Mouse (Mus musculus) thymus, postnatal 14 days (tissue): ENCODE measurements around the gene Gm49369.
"Not testable (repeated sequence)": the region's sequence is repeated elsewhere in the genome, so short reads cannot be mapped to it uniquely, and the experiment has no call there.

Experiments
- DNase-seq: peaks from one replicate; pipeline ENCODE4 v3.0.0; 2021

The Gm49369 gene

GRCm38 (mm10) chr7:142370937-142371336 is 11.5 kb downstream of the Gm49369 start:
- no peak for DNase-seq

DNA sequence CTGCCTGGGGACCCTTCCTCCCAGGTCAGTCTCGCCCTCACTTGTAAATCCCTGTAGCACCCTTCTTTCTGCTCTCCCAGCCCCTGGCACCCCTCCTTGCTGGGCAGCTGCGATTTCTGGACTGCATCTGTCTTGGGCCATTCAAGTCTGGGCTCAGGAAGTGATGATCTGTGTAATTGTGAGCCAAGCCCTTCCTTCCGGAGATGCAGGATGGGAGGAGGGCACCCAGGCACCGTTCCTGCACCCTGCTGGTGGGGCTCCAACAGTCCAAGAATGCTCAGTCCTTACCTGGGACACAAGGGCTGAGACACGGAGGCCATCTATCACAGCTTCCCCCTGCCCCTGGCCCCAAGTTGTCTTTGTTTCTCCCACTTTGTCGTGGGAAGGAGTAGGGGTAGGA is 12.6 kb downstream of the Gm49369 start:
- DNase-seq: no peak

GRCm38 (mm10) chr7:142368856-142369255 is 13.6 kb downstream of the Gm49369 start:
- DNase-seq: no peak

- DNase-seq: no peak
These were observed 19.4 kb downstream of the Gm49369 start for GRCm38 (mm10) chr7:142363107-142363506.

- no peak for DNase-seq
These were observed 21.7 kb downstream of the Gm49369 start for GRCm38 (mm10) chr7:142360743-142361142.

GRCm38 (mm10) chr7:142359129-142359528 is 23.3 kb downstream of the Gm49369 start:
- DNase-seq: no peak

DNA sequence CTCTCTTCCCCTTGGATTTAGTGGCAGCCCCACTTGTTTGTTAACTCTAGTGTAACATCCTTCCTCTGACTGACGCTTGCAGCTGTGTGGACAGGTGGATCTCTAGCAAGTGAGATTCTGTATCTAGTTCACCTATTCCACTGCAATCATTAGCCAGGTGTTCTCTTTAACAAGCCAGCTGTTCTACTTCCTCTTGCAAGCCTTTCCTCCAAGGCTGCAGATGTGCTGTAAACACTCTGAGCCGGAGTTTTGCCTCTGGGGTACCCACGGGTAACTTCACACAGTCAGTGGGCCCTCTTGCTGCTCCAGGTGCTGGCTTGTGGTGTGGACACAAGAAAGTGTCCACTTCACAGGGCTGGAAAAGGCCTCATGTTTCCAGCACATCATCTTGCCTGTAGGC is 24.9 kb downstream of the Gm49369 start:
- DNase-seq: peak; percentile 42

- DNase-seq: peak; percentile 39
These were observed 27.7 kb downstream of the Gm49369 start for GRCm38 (mm10) chr7:142354661-142355233.

GRCm38 (mm10) chr7:142353854-142354253 is 28.6 kb downstream of the Gm49369 start:
- peak; percentile 84 for DNase-seq

- DNase-seq: no peak
These were observed 30.9 kb downstream of the Gm49369 start for GRCm38 (mm10) chr7:142351569-142351968.

DNA sequence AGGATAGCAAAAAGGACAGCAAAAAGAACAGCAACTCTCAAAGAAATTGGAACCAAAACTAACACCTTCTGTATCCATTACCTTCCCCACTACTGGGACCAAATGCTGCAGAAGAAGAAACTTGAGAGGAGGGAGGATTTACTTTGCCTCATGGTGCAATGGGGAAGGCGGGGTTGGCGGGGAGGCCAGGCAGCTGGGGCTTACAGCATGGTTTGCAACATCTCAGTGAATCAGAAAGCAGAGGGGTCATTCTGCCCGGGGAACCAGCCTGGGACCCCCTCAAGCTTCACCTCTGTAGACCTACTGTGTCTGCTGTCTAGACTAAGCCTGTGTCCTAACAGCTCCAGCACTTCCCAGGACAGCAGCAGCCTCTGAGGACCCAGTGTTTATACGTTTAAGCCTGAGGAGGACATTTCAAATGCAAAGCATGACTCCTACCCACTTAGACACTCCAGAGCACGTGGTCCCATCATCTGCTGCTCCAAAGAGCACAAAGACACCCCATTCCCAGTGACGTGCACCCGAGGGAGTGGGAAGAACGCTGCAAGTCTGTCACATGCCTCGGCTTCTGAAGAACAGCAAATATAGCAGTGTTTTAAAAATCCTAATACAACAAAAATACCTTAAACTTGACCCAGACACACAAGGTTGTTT is 33.0 kb downstream of the Gm49369 start:
- peak; percentile 47 for DNase-seq

DNA sequence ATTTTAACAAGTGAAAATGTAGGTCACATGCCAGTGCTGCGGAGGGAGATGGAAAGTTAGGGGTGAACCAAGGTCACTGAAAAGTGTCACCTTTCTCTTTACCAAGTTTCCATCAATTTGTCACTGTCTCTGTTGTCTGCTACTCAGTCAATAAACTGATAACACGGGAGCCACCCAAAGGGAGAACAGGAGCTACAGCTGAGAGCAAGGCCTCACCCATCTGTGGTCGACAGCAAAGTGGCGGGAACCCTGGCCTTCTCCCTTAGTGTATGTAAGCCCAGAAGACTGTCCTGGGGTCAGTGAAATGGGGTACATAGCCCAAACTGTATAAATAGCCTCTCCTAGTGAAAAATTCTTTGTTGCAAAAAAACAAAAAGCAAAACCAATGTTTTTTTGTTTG is 34.9 kb downstream of the Gm49369 start:
- no peak for DNase-seq

DNA sequence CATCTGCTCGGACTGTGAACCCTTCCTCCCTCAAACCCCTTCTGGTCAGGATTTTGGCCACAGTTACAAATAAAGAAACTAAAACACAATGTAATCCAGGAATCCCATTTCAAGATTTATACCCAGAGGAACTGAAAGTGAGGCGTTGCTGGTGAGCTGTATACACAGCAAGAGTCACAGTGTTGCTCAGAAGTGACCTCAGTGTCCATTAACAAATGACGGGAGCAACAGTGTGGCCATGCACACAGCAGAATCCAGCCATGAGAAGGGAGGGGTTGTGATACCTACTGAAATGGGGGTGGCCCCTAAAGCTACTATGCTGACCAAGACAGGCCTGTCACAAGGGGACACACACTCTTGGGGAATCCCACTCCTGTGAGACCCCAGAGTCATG is 40.2 kb downstream of the Gm49369 start:
- DNase-seq: no peak

GRCm38 (mm10) chr7:142341564-142342246 is 40.8 kb downstream of the Gm49369 start:
- DNase-seq: peak; percentile 76

DNA sequence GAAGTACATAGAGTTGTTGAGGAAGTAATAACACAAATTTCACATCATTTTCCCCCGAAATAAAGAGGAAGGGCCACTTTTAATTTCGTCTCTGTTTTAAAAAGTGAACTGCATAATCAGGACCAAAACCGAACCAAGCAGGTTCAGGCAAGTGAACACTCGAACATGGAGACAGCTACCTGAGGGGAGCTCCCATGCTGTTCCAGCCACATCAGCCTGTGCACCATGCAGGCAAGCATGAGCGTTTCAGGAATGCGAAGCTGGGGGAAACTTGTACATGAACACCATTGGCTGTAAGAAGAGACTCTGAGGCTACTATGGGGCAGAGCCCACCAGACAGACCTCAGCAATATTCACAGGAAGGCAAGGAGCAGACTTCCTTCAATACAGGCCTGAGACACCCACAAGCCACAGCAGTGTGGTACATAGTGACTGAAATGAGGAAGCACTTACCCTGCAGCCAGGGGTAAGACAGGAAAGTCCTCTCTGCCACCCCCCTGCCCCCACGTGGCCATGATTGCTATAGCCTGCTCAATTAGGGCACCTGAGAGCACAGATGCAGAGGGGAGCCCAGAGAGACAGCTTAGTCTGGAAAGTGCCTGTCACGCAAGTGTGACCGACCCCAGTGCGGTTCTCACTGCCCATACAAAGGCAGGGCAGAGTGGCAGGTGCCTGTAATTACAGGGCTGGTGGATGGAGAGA is 42.0 kb downstream of the Gm49369 start:
- peak; percentile 76 for DNase-seq

DNA sequence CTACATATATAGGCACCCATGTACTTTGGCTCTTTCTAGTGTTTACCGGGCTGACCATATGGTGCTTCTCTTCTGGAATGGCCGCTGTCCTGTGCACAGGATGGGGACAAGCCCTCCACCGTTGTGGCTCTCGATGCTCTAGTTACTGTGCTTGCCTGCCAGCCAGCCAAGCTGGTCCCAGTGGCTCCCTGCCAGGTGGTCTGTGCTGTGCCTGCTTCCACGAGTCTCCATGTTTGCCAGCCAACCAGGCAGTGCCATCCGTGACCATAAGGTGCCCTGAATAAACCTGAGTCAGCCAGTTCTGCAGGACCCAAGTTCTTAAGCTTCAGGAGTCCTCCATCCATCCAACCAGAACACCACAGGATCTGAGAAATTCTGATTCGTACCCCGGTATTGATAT is 47.3 kb downstream of the Gm49369 start:
- DNase-seq: no peak

GRCm38 (mm10) chr7:142334246-142334645 is 48.2 kb downstream of the Gm49369 start:
- DNase-seq: peak; percentile 93

GRCm38 (mm10) chr7:142332741-142333140 is 49.7 kb downstream of the Gm49369 start:
- DNase-seq: not testable (repeated sequence)

- no peak for DNase-seq
These were observed 51.2 kb downstream of the Gm49369 start for GRCm38 (mm10) chr7:142331281-142331680.

- DNase-seq: no peak
These were observed 52.2 kb downstream of the Gm49369 start for GRCm38 (mm10) chr7:142330271-142330724.

GRCm38 (mm10) chr7:142328507-142328906 is 54.0 kb downstream of the Gm49369 start:
- no peak for DNase-seq

- no peak for DNase-seq
These were observed 55.6 kb downstream of the Gm49369 start for GRCm38 (mm10) chr7:142326714-142327445.
